Mouse (Mus musculus) brain, embryonic 14.5 days (tissue): ENCODE measurements at regions not wholly inside any gene's neighbourhood (a gene's known extent, or its start where the extent isn't known, plus 50 kb on each side); places are given as distances from the start of the nearest gene placed in this dataset.

ENCODE experiments used
- CTCF ChIP-seq: fragments of 200-500 bp; IDR thresholded peaks from 2 replicates; pipeline ENCODE4 v1.5.1; 2012; ENCODE audit warnings: inconsistent platforms, mild to moderate bottlenecking, moderate library complexity, borderline replicate concordance; ENCODE audit not compliant: insufficient read depth, insufficient read length; ENCODE audit errors: extremely low read depth
- POLR2A ChIP-seq: fragments of 200-500 bp; IDR thresholded peaks from 2 replicates; pipeline ENCODE4 v1.6.1; 2012; ENCODE audit warnings: mild to moderate bottlenecking, inconsistent platforms, borderline replicate concordance; ENCODE audit not compliant: poor library complexity, insufficient read depth, insufficient read length, severe bottlenecking; ENCODE audit errors: extremely low read depth

DNA sequence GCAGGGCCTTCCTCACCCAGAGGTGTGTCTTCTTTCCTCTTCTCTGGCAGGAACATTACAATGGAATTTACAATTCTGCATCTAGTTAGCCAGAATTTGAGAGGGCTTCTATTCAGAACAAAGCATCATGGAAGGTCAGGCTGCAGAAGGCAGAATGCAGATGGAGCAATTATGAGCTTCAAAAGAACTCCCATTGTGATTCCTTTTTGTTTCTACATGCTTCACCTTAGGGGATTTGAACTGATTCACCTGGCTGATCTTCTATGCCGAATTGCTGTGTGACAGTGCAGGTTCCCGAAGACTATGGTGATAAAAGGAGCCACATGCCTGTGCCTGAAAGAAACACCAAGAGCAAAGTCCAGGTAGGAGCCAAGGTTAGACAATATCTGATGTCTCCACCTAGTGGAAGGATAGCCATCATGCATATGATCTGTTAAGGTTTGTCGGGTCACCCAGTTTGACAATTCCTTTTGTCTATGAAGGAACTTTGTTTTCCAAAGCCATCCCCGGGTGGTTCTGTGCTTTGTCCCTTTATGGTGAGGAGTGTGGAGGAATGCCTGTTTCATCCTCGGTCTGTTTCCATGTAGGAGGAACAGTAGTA, 236.1 kb upstream of the Tmem185a start:
- TF ChIP-seq POLR2A (no peak), CTCF (no peak)
